Mouse (Mus musculus): ENCODE results near the gene Spata9.
A peak's percentile ranks its signal among the peaks of the same experiment; 100 is the strongest.

The Spata9 gene

GRCm38 (mm10) chr13:75992169-75993028, 25.4 kb downstream of the Spata9 start:
- no peak for DNase-seq (ENCODE audit: low read depth, low spot score)

DNA sequence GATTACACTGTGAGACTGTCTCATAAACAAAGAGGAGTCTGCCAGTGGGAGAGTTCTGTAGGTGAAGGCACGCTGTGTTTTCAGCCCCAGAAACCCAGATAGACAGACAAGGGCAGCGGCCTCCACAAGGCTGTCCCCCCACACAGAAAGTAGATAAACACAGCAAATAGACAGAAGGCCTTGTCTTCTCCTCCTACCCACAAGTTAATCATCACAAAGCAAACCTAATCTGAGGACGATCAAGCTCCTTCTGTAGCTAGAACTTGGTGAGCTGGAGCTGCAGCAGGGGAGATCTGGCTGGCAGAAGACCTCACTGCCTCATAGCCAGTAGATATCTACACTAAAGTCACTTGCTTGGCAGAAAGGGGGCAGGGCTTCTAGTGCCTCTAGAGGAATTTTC, 36.3 kb downstream of the Spata9 start:
- DNase-seq (ENCODE audit: low read depth, low spot score): no peak

GRCm38 (mm10) chr13:76014511-76014910, 47.6 kb downstream of the Spata9 start:
- DNase-seq (ENCODE audit: low read depth, low spot score): no peak

DNA sequence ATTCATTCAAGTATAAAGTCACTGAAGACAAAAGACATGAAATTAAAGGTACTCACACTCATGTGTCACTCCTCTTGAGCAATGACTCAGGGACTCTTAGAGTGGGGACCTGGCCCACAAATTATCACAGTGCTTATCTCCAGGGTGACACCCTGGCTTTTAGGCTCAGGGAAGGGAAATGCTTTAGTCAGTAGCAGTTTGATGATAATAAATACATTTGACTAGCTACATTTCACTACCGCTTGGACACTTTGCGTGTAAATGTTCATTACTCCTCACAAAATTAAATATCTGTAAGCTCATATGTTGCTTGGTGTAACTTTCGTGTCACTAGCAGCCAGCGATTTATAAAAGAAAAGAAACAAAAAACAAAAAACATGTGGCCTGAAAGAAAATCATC, 50.5 kb downstream of the Spata9 start:
- peak; percentile 45 for DNase-seq (ENCODE audit: low read depth, low spot score)

DNA sequence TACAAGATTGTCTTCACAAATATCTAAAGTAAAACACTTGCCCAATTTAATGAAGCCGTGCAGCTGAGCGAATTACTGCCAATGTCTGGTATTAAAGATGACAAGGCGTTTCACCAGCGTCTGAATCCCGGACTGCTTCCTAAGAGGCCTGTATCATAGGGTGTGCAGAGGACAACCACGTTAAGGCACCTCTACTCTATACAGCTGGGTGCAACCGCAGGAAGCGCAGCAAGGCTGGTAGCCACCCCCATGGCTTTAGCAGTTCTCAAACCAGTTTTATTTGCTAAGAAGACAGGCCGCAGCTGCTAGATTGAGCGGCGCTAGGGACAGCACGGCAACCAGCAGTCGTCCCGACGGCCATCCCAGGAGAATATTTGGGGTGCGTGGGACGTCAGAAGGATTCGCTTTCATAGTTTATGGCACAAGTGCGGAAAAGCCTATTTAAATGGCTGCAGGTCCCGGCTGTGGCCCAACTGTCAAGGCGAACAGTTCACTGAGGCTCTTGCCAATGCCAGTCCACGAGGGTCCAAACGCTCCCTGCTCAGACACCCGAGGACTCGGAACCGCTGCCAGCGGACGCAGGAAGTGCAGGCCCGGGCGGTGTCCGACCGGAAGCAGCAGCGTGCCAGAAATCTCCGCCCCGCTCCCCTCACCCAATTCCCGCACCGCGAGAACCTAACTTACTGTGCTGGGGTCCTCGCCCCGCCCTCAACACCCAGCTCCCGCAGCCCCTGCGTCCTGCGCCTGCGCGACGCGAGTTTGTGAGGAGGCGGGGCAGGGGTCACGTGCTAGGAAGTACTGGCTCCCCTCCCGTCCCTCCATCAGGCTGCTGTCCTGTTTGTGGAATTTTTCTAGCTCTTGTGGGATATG, 51.3 kb downstream of the Spata9 start, which contains the start of gene Rfesd:
TSS of gene Rfesd (minus strand) at position 746 of the 870 bp plus-strand sequence.
- peak; percentile 98 for DNase-seq (ENCODE audit: low read depth, low spot score)

- DNase-seq (ENCODE audit: low read depth, low spot score): no peak
Measured at GRCm38 (mm10) chr13:76018844-76019400, 52.0 kb downstream of the Spata9 start.

DNA sequence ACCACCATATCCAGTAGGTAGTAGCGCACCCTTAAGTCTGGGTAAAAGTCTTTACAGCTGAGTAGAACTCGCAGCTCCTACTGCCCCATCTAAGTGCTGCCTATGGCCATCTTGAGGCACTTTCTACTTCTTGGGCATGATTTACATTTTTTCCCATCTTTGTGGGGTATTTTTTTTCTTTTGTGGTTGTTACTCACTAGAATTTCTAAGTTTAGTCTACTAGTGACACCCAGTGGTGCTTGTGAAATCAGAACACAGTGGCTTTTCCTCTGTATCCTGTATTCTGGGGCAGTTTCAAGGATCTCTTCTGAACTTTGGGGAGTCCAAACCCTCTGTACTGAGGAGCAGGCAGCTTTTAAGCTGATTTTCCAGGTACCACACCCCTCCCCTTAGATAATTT, 54.8 kb downstream of the Spata9 start:
- DNase-seq (ENCODE audit: low read depth, low spot score): no peak

GRCm38 (mm10) chr13:76024588-76024987, 57.6 kb downstream of the Spata9 start:
- DNase-seq (ENCODE audit: low read depth, low spot score): no peak

DNA sequence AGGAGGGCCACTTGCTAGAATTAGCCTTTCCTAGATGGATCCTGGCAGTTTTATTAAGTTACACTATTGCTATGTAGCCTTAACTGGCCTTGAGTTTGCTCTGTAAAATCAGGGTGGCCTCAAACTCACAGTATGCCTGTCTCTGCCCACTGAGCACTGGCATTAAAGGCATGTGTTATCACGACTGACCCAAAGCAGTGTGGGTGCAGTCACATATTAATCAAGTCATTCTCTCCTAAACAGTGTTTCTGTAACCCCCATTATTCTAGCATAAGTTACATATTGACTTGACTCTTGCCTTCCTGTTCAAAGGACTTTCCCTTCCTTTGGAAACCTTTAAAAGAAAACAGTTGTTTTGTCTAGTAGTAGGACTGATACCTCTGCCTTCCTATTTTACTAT, 75.5 kb downstream of the Spata9 start:
- no peak for DNase-seq (ENCODE audit: low read depth, low spot score)

DNA sequence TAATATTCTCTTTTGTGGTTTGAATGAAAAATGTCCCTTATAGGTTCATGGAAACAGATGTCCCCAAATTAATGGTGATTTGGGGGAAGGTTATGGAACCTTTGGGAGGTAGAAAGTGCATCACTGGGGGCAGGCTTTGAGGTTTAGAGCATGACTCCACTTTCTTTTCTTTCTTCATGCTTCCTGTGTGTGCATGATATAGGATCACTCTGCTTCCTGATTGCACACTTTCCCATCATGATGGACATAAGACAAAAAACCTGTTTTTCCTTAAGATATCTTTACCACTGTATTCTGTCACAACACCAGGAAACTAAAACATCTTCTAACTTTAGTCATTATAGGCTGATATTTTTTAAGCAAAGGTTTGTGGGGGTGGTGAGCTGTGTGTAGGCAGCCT, 78.0 kb downstream of the Spata9 start:
- no peak for DNase-seq (ENCODE audit: low read depth, low spot score)

All from CD4-positive helper T cell, adult 2 months (primary cell).